Mouse (Mus musculus) adrenal gland, postnatal 10 days (tissue): ENCODE results near the gene Cdh3. TPM values are rescaled to one million over a fixed set of nuclear protein-coding genes. Genes with fewer than 3 reads are reported as not detected.

Source experiments
- DNase-seq: peaks from one replicate; pipeline ENCODE4 v3.0.0; 2021; ENCODE audit warnings: mixed read lengths
- total RNA-seq, 2 experiments: library from RNA; stranded (reverse); gene quantifications; 2 replicates each; pipeline ENCODE4 v1.2.3; 2021

The Cdh3 gene
- total RNA-seq, 2 experiments from 2014 or later, result 1.1 TPM

GRCm38 (mm10) chr8:106527241-106528036 is 16.7 kb downstream of the Cdh3 start:
- DNase-seq, result peak; percentile 24

GRCm38 (mm10) chr8:106528596-106529249 is 18.0 kb downstream of the Cdh3 start:
- DNase-seq, result no peak

GRCm38 (mm10) chr8:106529885-106530482 is 19.3 kb downstream of the Cdh3 start:
- no peak for DNase-seq

GRCm38 (mm10) chr8:106530566-106530965 is 19.9 kb downstream of the Cdh3 start:
- peak; percentile 30 for DNase-seq

- no peak for DNase-seq
Measured at GRCm38 (mm10) chr8:106533709-106534108, 23.0 kb downstream of the Cdh3 start.

- DNase-seq, result peak; percentile 78
Measured at GRCm38 (mm10) chr8:106534449-106534848, 23.8 kb downstream of the Cdh3 start.

- no peak for DNase-seq
Measured at GRCm38 (mm10) chr8:106535448-106535847, 24.8 kb downstream of the Cdh3 start.

- DNase-seq, result no peak
Measured at GRCm38 (mm10) chr8:106539193-106539592, 28.5 kb downstream of the Cdh3 start.

- DNase-seq, result no peak
Measured at GRCm38 (mm10) chr8:106541002-106541401, 30.3 kb downstream of the Cdh3 start.

- no peak for DNase-seq
Measured at GRCm38 (mm10) chr8:106543043-106543442, 32.4 kb downstream of the Cdh3 start.

GRCm38 (mm10) chr8:106545149-106545548 is 34.5 kb downstream of the Cdh3 start:
- DNase-seq, result no peak

GRCm38 (mm10) chr8:106546746-106547145 is 36.1 kb downstream of the Cdh3 start:
- DNase-seq, result no peak

- DNase-seq, result no peak
Measured at GRCm38 (mm10) chr8:106548366-106548936, 37.8 kb downstream of the Cdh3 start.

- DNase-seq, result no peak
Measured at GRCm38 (mm10) chr8:106550906-106551305, 40.2 kb downstream of the Cdh3 start.

- no peak for DNase-seq
Measured at GRCm38 (mm10) chr8:106554011-106554410, 43.3 kb downstream of the Cdh3 start.

GRCm38 (mm10) chr8:106556068-106556645 is 45.5 kb downstream of the Cdh3 start:
- no peak for DNase-seq

GRCm38 (mm10) chr8:106559844-106560243 is 49.2 kb downstream of the Cdh3 start:
- no peak for DNase-seq

GRCm38 (mm10) chr8:106561097-106561865 is 50.6 kb downstream of the Cdh3 start:
- DNase-seq, result peak; percentile 77

- no peak for DNase-seq
Measured at GRCm38 (mm10) chr8:106563691-106564182, 53.0 kb downstream of the Cdh3 start.

GRCm38 (mm10) chr8:106569006-106569405 is 58.3 kb downstream of the Cdh3 start:
- no peak for DNase-seq

GRCm38 (mm10) chr8:106570386-106570785 is 59.7 kb downstream of the Cdh3 start:
- DNase-seq, result no peak
